Mouse (Mus musculus): ENCODE results near the gene Dscam. TPM values are rescaled to one million over a fixed set of nuclear protein-coding genes. Genes with fewer than 3 reads are reported as not detected.

Gene Dscam
- polyA plus RNA-seq (2012; rRNA removed), result not detected in 2 replicates

GRCm38 (mm10) chr16:97170513-97171081 lies at the start of gene Dscam:
Dscam (minus strand) TSS chr16:97170752.

Other genes with a start within 250 kb of the Dscam start
- 0.35 and 0.54 TPM in 2 replicates for gene Bace2, start 186.0 kb upstream of the Dscam start, polyA plus RNA-seq (2012; rRNA removed)

Data from liver, embryonic 14 days (tissue).